Mouse (Mus musculus) thymus, postnatal 14 days (tissue): Measurements from ENCODE around the gene Bcat2.

ENCODE experiments used
- DNase-seq: peaks from one replicate; pipeline ENCODE4 v3.0.0; 2021

Gene Bcat2

DNA sequence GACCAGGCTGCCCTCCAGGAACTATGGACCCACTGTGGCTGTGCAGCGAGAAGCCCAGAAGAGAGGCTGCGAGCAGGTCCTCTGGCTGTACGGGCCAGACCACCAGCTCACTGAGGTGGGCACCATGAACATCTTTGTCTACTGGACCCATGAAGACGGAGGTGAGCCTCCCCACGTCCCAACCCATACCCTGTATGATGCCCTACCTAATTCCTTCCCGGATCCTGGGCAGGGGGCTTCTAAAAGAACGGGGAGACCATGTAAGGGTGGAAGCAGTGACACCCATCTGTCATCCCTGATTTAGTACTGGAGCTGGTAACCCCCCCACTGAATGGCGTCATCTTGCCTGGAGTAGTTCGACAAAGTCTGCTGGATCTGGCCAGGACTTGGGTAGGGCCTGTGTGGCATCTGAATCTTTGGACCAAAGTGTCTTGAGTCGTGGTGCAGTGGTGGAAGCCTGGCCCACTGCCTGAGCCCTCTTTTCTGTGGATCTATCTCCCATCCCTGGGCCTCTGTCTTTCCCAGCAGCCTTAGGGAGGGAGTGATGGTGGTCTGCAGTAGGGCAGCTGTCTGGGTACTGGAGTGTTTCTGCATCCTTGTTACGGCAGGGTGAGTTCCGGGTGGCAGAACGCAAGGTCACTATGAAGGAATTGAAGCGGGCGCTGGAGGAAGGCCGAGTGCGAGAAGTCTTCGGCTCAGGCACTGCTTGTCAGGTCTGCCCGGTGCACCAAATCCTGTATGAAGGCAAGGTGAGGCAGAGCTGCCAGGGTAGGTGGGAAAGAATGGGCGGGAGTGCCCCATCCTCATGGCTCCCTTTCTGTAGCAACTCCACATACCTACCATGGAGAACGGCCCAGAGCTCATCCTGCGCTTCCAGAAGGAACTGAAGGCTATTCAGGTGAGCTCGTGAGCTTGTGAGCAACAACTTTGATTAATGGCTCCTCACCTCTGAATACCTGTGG, 18.0 kb downstream of the Bcat2 start:
- DNase-seq: no peak

DNA sequence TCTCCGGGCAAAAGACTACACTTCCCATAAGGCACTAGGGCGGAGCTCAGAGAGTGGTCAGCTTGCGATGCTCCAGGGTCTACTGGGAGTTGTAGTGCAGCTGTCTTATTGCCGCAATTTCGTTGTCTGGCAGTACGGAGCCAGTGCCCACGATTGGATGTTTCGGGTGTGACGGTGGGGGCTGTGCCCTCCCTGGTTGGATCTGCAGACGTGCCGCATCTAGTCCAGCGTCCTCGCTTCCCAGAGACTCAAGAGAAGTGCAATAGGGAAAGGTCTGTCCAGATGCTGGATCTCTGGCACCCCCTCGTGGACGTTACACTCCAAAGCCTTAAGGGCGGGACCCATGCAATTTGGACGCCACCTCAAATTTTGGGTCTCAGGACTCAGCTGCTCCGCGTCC, 19.2 kb downstream of the Bcat2 start:
- DNase-seq: peak; percentile 84

DNA sequence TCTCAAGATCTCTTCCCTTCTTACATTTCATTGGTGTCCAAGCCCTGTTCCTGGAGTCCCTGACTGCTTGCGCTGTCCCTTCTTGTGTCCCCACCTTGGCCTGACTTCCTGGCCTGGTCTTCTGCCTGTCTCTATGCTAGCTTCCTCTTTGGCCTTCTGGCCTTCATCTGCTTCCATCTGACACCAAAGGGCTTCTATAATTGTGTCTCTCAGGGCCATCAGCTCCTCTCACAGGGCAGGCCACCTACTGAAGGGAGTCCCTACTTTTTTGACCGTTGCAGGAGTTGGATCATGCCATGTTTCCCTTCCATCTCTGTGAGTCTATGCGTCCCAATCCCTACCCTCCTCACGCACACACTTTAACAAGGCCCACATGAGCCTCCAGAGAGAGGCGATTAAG, 19.9 kb downstream of the Bcat2 start:
- no peak for DNase-seq

DNA sequence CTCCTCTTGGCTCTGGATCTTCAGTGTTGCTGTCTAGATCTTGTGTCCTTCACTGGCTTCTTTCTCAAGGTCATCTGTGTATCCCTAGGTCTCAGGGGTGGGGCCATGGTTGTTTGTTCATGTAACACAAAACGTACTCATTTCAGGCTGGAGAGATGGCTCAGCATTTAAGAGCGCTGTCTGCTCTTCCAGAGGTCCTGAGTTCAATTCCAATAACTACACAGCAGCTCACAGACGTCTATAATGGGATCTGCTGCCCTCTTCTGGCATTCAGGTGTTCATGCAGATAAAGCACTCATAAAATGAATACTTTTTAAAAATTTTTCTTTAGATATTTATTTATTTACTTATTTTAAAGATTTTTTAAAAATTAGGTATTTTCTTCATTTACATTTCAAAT, 20.9 kb downstream of the Bcat2 start:
- no peak for DNase-seq

DNA sequence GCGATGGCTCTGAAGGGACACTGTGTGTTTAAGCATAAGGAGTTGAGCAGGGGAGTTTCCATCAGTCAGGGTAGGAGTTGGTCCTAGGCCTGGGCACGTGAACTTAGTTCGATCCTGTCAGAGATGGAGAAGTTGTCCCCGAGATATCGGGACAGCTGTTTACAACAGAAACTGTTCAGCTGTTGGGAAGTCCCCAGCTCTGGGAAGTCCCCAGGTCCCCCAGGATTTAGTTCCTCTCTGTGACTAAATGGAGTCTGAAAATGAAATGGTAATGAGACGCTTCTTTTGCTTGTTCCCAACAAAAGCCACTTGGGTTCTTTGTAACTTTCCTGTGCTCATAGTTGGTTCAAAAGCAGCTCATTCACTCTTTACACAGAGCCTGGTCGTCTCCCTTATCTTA, 21.9 kb downstream of the Bcat2 start:
- DNase-seq: no peak

DNA sequence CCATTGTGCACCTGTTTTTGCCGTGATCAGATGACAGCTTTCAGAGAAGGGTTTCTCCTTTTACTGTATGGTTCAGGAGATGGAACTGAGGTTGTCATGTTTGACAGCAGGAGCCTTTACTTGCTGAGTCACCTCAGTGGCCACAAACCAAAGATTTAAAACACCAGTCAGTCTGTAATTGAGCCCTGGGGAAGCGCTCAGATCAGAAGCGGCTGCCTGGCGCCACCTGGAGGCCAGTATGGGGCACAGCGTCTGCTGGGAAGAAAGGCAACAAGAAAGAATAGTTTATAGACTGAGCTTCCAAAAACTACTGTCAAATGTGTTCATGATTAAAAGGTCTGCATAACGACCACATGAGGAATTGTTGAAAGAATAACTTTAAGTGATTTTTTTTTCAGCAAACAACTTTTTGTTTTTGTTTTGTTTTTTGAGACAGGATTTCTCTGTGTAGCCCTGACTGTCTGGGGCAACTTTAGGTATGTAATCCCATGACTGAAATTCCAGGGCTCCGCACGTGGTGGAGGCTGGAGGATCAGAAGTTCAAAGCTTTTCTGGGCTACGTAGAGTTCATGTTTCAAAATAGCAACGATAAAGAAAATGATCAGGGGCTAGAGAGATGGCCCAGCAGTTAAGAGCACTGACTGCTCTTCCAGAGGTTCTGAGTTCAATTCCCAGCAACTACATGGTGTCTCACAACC, 23.3 kb downstream of the Bcat2 start:
- peak; percentile 78 for DNase-seq

DNA sequence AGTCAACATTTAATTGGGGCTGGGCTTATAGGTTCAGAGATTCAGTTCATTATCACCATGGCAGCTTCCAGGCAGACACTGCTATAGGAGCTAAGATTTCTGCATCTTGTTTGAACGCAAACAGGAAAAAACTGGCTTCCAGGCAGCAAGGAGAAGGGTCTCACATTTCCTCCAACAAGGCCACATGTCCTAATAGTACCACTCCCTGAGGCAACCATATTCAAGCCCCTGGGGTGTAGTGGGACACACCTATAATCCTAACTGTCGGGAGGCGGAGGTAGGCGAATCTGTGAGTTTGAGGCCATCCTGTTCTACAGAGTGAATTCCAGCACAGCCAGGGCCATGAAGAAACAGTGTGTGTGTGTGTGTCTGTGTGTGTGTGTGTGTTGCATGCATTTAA, 25.2 kb downstream of the Bcat2 start:
- DNase-seq: no peak

DNA sequence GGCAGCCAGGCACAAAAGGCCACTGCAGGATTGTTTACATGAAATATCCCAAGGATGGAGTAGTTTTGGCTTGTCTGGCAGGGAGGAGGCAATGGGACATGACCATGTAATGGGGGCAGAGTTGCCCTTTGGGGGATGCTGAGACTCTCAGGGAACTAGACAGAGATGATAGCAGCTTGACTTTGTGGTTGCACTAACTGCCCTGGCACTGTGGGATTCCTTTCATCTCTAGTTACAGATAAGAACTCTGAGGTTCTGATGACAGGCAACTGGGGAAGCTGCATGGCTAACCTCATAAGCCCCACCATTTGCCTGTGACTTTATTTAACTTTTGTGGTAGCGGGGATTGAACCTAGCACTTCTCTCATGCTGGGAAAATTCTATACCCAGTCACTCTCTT, 26.2 kb downstream of the Bcat2 start:
- DNase-seq: no peak

DNA sequence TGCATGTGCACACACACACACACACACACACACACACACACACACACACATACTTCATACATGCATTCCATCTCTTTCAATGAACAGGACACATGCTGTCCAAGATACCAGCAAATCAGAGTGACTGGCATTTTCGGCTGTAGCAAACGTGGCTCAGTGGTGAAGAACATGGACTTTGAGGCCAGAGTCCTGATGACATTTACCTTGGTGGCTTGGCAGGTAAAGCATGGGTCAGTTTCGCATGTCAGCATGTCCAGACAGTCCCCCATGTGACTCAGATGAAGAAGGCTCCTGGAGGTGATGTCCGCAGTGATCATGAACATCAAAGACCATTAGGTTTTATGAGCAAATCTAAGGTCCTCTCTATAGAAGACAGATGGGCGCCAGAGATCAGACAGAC, 27.1 kb downstream of the Bcat2 start:
- no peak for DNase-seq

DNA sequence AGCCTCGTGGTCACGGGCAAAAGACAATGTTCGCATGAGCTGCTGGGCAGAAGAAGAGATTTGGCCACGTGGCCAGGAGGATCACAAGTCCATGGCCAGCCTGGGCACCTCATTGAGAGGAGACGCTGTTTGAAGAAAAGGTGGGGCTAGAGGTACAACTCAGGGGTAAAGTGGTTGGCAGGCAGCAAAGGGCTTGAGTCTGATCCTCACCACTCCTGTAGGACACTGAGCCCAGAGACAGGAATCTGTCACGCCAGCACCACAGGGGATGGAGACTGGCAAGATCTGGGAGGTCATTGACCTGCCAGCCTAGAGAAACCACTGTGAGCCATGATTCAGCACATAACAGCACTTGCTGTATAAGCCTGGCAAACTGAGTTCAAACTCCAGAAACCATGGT, 27.6 kb downstream of the Bcat2 start:
- no peak for DNase-seq

DNA sequence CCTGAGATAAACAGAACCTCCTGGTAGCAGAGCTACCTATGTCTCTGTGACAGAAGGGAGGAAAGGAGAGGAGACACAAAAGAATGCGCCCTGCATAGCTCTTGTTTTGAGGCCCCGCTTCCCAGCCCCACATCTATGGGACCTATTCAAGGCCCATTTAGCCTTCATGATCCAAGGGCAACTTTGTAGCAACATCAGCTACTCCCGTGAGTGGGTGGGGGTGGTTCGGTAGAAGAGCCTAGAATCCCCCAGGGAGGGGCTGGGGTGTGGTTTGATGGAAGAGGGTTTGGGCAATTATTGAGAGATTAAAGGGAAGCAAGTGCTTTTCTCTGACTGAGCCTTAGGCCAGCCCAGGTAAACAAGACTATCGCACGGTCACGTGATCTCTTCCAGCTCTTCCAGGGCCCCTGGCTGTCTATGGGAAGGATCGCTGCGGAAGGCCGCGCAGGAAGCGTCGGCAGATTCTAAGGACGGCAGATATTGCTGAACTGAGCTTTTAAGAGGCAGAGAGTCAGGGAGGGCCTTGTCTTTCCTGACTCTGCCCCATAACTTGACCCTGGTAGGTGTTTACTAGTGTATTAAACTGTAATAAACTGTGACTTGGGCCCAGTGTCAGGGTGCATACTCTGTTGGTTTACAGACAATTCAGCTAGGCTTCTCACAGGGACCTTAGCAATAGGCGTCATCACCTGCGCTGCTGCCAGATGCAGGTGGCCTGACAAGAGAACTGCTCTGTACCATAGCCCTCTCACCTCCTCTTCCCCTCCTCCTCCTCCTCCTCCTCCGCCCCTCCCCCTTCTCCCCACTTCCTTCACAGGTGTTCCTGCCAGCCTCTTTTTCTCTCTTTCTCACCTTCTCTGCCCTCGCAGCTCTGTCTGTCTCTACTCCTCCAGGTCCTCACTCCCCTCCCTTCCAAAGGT, 29.3 kb downstream of the Bcat2 start:
- DNase-seq: peak; percentile 89

DNA sequence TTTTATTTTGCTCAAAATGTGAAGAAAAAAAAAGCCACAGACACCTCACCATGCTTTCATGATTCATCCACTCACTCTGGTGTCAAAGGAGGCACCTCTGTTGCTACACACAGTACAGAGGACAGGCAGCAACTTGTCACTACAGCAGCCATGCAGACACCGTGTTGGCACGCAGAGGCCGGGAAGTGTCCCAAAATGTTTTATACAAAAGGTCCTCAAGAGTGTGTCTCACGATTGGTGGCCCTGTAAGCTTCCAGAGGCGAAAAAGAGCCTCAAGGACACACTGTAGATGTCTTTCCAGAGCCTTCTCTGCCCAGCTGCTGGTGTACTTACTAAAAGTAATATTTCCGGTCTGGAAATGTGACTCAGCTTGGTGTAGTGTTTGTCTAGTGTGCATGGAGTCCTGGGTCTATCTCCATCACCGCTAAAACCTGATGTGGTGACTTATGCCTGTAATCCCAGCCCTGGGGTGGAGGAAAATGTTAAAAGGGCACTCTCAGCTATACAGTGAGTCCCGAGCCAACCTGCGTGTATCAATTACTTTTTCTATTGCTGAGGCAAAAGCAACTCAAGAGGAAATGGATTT, 35.8 kb downstream of the Bcat2 start:
- no peak for DNase-seq

DNA sequence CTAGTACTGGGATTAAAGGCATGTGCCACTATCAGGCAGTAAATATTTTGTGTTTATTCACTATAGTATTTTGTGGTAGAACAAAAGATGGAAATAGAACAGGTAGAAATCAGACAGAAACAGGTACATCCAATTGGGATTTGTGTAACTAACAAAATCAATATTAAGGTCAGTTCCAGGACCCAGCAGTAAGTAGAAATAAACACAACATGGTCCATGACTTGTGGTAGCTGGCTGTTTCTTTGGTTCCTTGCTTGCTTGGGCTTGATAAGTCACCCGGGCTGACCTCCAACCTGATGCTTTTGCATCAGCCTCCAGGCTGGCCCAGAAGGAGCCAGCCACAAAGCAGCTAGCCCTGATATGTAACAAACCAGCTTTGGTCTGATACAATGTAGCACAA, 39.6 kb downstream of the Bcat2 start:
- DNase-seq: no peak

DNA sequence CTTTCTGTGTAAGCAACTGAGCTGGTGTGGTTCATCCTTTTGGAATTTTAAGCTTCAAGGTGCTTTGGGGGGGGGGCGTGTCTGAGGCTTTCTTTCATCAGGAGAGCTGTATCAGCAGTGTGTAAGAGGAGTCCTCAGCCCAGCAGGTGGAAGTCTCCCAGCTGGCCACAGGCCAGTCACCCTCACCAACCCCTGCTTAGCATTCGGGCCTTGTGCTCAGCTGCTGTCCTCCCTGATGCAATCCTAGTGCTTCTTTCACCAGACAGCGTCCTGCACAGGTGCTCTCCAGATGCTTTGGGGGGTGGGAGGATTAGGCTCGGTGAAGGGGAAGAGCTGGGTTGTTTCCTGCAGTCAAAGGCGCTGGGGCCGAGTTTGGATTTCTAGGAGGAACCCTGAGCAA, 46.3 kb downstream of the Bcat2 start:
- DNase-seq: no peak

DNA sequence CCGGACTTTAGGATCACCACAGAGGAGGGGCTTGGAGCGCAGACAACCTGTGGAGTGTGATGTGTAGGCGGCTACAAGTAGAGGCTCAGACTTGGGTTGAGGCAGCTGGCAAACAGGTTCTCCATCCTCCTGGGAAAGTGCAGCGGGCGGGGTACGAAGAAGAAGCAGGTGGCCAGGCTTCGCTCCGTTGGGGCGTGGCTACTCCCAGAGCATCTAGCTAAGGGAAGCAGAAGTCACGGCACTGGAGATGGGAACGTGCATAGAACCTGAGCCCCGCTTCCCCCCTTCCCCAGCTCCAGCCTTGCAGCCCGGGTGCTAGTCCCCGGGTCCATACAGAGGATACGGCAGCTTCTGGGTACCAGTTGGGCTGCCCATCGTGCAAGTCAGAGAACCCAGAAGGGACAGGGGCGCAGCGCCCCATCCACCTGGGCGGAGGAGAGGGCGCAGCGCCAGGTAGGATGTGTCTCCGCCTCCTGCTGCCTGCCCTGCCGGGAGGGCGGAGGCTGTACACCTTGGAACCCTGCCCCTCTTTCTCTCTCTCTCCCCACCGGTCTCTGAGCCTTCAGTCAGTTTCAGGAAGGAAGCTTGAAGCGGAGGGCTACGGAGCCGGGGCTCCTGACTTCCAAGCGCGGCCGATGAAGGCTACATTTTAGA, 47.2 kb downstream of the Bcat2 start, which contains the start of gene Fut1:
Gene Fut1 (plus strand): TSS at position 248 of the 654 bp plus-strand sequence.
- DNase-seq: no peak

DNA sequence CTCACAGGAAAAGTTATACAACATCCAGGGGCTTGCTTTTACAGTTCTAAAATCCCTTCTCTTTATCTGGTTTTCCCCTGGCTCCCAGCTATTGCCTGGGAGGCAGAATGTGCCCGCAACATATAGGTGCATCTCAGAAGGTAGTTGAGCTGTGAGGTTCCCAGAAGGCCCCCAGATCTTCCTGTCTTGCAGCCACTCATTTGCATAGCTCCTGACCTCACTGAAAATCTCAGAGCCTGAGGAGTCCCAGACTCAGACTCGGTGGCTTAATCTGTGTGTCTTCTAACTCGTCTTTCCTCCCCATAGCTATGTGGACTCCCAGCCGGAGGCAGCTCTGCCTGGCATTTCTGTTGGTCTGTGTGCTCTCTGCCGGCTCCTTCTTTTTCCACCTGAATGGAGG, 48.4 kb downstream of the Bcat2 start:
- DNase-seq: no peak

DNA sequence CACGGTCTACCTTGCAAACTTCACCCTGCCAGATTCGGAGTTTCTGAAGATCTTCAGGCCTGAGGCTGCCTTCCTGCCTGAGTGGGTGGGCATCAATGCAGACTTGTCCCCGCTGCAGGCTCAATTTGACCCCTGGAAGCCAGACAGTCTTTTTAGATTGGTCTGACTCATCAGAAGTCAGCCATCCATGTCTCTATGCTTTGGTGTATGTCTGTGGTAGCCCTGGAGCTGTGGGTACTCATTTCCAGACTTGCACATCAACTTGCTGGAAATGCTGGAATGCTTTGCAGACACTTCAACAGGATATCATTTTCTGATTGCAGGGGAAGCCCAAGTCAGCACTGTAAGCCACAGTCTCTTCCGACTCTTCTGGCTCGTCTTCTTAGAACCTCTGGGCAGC, 49.6 kb downstream of the Bcat2 start:
- no peak for DNase-seq

DNA sequence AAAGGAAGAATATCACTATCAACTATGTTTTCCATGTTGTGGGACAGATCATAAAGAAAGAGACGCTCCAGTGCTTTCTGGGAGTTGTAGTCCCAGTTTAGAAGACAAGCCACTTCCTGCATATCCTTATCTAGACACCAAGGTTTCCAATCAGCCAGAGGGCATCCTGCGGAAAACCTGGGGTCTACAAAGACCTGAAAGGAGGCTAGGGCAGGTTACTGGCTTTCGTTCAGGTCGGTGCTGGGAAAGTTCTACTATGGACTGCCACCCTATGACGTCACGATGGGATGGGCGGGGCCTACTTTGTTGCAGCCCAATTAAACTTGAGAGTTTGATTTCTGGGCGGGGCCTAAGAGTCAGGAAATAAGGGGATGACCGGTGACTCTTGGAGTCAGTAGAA, 51.5 kb downstream of the Bcat2 start, which contains the start of gene Izumo1:
Gene Izumo1 (plus strand): TSS at position 369 of the 400 bp plus-strand sequence.
- no peak for DNase-seq

DNA sequence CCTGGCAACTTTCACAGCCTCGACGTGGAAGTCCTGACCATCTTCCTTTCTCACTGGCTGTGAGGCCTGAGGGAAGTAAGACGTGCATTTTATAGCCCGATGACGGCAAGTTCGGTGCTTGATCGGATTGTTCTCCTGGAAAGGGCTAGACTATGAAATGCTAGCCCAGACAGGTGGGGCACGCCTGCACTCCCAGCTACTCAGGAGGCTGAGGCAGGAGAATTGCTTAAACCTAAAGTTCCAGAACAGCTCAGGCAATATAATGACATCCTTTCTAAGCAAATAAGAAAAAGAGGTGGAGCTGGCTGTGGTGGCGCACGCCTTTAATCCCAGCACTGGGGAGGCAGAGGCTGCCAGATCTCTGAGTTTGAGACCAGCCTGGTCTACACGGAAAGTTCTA, 53.6 kb downstream of the Bcat2 start:
- DNase-seq: no peak

DNA sequence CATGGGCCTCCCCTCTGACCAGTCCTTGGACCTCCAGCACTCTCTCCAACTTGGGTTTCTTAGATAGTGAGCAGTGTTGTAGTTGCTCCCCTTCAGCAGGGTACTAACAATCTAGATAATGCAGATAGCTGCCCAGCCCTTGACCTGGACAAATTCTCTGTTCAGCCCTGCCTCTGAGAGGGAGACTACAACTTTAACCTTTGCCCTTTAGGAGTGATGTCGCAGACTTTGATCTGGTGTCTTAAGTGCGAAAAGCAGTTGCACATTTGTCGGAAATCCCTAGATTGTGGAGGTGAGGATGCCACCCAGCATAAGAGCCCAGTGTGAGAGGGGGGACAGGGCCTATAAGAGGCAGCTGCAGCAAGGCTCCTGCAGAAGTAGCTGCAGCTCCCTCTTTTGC, 54.8 kb downstream of the Bcat2 start:
- DNase-seq: no peak

DNA sequence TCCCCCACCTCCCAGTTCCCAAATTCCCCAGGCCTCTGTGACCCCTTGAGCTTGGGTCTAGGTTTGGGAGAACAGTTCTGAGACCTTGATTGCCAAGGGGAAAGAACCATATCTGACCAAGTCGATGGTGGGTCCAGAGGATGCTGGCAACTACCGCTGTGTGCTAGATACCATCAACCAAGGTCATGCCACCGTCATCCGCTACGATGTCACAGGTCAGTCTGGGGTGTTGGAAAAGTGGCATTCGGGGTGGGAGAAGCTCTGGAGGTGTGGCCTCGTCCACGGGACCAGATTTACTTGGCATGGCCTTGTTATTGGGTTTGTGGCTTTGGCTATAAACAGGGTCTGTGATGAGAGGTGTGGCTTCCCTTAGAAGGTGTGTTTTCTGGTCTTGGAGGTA, 55.5 kb downstream of the Bcat2 start:
- DNase-seq: no peak

DNA sequence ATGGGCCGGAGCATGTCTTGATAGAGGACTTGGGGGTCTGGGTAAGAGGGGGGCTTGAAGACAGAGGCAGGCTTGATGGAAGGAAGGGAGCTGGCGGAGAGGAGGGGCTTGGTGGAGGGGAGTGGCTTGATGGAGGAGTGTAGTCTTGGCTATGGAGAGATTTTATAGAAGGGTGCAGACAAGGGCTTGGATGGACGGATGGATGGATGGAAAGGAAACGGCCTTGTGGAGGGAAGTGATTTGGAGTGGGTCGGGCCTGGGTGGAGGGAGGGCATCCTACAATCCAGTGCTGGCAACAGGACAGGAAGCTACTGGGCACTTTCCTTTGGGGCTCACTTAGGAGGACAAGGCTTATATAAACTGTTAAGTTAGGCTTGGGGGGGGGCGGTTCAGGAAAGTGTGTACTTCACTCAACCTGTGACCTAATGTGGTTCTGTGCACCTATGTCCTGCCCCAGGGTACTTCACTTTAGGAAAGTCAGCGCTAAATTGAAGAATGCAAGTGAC, 56.7 kb downstream of the Bcat2 start:
- no peak for DNase-seq
